Mouse (Mus musculus): ENCODE measurements at regions not wholly inside any gene's neighbourhood (a gene's known extent, or its start where the extent isn't known, plus 50 kb on each side); places are given as distances from the start of the nearest gene placed in this dataset.

GRCm38 (mm10) chr6:93393551-93393950, 450.3 kb upstream of the Adamts9 start:
- no peak for DNase-seq (ENCODE audit: low read depth)

DNA sequence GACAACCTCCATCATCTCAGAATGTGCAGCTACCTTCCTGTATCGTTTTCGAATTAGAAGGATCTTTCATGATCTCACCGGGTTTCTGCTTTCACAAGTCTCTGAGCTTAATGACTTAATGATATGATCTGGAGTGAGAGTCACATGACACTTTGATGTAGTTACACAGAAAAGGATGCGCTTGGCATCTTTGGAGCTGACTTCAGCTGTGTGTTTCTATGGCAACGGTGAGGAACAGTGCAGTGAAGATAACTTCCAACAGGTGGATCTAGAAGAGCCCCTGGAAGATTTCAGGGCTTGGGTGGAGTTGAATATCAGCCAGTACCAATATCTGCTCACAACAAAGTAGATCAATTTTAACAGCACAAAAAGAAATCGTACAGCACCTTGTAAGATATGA, 449.1 kb upstream of the Adamts9 start:
- no peak for DNase-seq (ENCODE audit: low read depth)

- DNase-seq (ENCODE audit: low read depth) = no peak
Measured at GRCm38 (mm10) chr6:93391166-93391565, 447.9 kb upstream of the Adamts9 start.

- no peak for DNase-seq (ENCODE audit: low read depth)
Measured at GRCm38 (mm10) chr6:93371341-93371740, 428.0 kb upstream of the Adamts9 start.

- no peak for DNase-seq (ENCODE audit: low read depth)
Measured at GRCm38 (mm10) chr6:93363846-93364245, 420.6 kb upstream of the Adamts9 start.

DNA sequence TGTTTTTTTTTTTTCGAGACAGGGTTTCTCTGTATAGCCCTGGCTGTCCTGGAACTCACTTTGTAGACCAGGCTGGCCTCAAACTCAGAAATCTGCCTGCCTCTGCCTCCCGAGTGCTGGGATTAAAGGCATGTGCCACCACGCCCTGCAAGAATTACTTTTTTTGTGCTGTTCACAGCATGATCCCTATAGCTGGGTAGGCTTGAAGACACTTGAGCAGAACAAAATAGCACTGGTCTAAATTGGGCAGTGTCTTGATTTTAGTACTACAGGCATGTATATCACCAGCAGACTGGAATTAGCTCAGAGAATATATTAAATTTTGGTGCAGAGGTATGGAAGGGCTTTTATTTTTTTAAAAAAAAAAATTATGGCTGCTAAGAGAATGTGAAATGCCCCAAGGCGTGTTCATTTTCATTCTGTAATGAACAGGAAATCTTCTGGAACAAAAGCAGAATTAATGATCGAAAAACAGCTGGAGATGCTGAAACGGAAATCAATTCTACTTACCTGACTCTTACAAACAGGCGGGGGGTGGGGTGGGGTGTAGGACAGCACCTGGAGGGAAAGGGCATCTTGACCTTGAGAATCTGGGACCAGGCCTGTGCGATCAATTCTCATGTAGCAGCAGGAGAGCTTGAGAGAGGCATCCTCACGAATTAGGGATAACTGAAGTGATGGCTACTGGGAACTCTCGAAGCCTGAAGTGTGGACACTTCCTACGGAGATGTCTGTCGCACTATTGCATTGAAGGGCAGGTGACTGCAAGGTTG, 410.2 kb upstream of the Adamts9 start:
- no peak for DNase-seq (ENCODE audit: low read depth)

DNA sequence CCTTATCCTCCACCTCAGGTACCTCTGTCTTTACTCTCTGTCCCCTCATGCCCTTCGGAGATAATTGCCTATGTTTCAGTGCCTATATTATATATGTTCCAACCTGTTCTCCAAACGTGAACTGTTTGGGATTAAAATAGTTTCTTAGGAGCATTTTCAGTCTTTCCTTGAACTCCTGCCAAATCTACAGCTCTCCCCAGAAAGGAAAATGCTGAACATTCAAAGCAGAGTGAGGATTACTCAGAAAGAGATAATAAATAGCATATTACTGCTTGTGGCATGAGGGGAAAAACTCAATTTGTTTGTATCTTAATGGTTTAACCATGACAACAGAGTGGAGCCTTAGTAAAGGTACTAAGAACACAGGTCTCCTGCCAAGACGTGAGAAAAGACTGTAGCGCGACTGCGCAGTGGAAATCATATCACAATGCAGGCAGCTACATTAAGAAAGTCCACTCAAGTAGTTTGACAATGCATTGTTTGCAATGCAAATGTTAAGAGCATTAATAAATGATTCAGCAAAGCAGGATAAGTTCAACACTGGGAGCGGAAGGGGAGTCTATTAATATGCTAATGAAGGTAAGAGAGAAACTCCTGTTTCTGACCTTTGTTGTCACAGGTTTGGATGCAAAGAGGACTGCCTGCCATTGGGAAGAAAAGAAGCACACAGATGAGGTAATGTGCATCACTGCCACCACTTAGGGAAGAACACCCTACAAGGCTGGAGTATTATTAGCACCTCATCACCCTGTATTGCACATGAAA, 406.8 kb upstream of the Adamts9 start:
- no peak for DNase-seq (ENCODE audit: low read depth)

- DNase-seq (ENCODE audit: low read depth) = no peak
Measured at GRCm38 (mm10) chr6:93348141-93348540, 404.8 kb upstream of the Adamts9 start.

GRCm38 (mm10) chr6:93328683-93329082, 385.4 kb upstream of the Adamts9 start:
- no peak for DNase-seq (ENCODE audit: low read depth)

DNA sequence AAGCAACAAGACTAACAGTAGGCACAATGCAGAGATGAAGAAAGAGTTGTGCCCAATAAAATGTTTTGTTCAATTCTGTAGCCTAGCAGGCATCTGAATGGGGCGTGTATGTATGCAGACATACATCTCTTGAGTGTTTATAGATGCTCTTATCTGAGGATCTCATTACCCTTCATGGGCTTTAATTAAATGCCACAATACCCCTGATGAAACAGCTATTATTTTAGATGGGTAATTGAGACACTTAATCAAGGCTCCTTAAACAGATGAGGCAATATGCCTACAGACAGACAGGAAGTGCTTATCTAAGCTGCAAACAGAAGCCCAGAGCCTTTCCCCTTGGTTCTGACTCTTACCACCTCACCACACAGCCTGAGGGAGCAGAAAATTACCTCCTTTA, 384.6 kb upstream of the Adamts9 start:
- no peak for DNase-seq (ENCODE audit: low read depth)

GRCm38 (mm10) chr6:93323881-93324280, 380.6 kb upstream of the Adamts9 start:
- no peak for DNase-seq (ENCODE audit: low read depth)

GRCm38 (mm10) chr6:93314625-93315024, 371.3 kb upstream of the Adamts9 start:
- DNase-seq (ENCODE audit: low read depth) = no peak

DNA sequence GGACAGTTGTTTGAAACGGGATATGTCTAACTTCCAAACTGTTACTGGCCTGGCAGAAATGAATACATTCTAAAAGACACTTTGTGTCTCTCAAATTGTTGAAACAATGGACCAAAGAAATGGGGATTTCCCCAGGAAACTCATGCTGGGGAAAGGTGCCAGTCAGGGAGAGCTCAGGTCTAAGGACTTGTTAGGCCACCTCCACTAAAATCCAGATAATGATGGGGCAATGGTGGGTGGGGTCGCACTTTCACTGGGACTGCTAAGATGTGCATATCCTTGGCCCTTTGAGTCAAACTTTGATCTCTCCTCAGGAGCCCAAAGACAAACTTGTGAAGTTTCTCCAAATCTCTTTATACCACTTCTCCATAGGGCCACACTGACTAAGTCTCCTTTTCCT, 361.9 kb upstream of the Adamts9 start:
- no peak for DNase-seq (ENCODE audit: low read depth)

DNA sequence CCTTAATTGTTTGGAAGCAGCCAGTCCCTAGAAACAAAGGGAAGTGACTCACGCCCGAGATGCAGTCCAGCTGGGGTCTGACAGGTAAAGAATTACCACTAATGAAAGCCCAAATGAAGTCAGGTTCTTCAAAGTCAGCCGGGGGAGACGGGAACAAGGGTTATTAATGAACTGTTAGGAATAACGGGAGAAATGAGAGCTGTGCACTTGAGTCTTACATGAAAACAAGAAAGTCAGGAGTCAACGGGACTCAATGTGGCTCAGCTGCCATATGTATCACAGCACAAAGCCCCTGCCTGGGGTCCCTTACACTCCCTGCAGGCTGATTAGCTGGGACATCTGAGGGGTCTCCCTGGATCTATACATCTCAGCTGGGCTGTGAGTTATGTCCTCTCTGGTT, 354.7 kb upstream of the Adamts9 start:
- no peak for DNase-seq (ENCODE audit: low read depth)

- peak; percentile 25 for DNase-seq (ENCODE audit: low read depth)
Measured at GRCm38 (mm10) chr6:93291711-93292110, 348.4 kb upstream of the Adamts9 start.

DNA sequence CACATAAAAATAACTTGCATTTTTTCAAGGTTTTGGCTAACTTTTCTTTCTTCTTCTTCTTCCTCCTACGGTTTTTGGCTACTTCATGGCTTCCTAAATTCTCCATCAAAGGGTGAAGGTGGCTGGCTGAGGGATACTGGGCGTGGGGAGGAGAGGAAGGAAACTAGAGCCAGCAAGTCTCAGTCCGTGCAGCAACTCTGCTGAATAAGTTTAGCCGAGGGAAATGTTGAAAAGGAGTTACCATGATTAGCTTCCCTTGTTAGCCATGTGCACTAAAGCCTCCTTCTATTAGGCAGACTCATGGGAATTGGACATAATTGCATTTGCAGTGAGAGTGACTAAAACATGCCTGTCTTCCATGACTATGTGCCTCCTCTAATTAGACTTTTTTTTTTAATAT, 345.1 kb upstream of the Adamts9 start:
- no peak for DNase-seq (ENCODE audit: low read depth)

DNA sequence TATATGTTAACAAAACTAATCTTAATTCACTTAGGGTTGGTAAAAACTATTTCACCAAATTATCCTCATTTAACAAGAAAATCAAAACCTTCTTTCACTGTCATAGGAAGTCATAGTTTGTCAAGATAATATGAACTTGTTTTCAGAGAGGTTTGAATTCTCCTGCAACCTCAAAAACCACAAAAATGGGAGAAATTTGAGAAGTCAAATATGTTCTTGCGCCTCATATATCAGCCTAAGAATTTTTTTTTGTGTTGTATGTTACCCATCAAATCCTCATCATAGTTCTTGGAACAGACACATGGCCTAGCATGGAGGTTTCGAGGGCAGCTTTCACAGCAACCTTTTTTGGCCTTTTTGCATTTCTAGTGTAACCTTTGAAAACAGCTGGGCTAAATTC, 342.5 kb upstream of the Adamts9 start:
- no peak for DNase-seq (ENCODE audit: low read depth)

GRCm38 (mm10) chr6:93281530-93281929, 338.2 kb upstream of the Adamts9 start:
- DNase-seq (ENCODE audit: low read depth) = no peak

DNA sequence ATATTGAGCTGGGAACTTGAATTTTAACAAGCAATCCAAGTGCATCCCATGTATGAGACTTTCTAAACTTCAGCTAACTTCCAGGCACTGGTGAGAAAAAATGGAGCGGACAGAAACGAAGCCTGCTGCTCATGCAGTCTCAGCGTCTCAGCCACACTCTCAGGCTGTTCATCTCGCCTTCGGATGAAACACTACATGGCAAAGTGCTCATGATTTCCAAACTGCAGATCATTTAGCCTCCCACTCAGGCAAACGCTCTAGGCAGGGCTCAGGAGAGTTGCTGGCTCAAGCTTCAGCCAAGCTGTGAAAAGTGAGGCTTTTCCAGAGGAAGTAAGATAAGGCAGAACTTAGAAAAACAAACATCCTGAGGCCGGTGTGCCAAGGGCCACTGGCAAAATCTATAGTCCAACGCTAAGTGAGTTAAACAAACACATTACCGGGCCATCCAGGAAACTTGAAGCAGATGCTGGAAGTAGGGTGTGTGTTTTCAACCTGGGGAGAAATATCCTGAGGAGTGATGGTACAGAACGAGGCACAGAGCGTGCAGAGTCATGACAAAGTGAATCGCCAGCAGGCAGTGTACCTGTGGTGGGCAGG, 330.7 kb upstream of the Adamts9 start:
- DNase-seq (ENCODE audit: low read depth) = no peak

GRCm38 (mm10) chr6:93272206-93272605, 328.9 kb upstream of the Adamts9 start:
- no peak for DNase-seq (ENCODE audit: low read depth)

GRCm38 (mm10) chr6:93266826-93267225, 323.5 kb upstream of the Adamts9 start:
- DNase-seq (ENCODE audit: low read depth) = no peak

DNA sequence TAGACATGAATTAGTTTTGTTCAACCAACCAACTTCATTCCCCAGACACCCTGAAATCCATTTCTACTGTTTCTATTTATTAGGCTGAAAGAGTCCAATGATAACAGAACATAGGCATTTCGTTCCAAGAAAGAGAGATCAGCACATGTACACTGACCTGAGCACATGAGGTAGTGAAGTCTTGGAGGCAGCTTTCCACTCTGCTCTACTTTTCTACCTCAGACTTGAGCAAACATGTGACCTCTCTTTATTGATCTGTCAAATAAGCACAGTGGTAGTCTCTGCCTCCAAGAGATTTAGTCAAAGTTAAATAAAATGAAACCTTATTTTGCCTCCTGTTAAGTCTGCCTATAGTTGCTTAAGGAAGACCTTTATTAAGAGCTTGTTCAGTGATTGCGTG, 321.9 kb upstream of the Adamts9 start:
- DNase-seq (ENCODE audit: low read depth) = no peak

GRCm38 (mm10) chr6:93260827-93261226, 317.5 kb upstream of the Adamts9 start:
- DNase-seq (ENCODE audit: low read depth) = no peak

Data from fibroblast of lung, adult 2 months (primary cell).